Mouse (Mus musculus) embryonic stem cell, embryonic (primary cell): Measurements from ENCODE around the gene Hexa.

Experiments used
- CTCF ChIA-PET, 4 experiments: fragments of 300-600 bp in 2 of 4; fragments of 350-600 bp in 2 of 4; sonication (Branson Sonifier 250); formaldehyde crosslinking; loops; one replicate each; lab custom pipeline; 2022; ENCODE audit warnings: inconsistent platforms in 2 of 4; lab: Charles Lee
- POLR2A ChIA-PET, 4 experiments: fragments of 300-600 bp in 2 of 4; fragments of 350-600 bp in 2 of 4; sonication (Branson Sonifier 250); formaldehyde crosslinking; loops; one replicate each; lab custom pipeline; 2022; ENCODE audit warnings: antibody characterized with exemption in 4 of 4, inconsistent platforms in 1 of 4; lab: Charles Lee

The Hexa gene

DNA sequence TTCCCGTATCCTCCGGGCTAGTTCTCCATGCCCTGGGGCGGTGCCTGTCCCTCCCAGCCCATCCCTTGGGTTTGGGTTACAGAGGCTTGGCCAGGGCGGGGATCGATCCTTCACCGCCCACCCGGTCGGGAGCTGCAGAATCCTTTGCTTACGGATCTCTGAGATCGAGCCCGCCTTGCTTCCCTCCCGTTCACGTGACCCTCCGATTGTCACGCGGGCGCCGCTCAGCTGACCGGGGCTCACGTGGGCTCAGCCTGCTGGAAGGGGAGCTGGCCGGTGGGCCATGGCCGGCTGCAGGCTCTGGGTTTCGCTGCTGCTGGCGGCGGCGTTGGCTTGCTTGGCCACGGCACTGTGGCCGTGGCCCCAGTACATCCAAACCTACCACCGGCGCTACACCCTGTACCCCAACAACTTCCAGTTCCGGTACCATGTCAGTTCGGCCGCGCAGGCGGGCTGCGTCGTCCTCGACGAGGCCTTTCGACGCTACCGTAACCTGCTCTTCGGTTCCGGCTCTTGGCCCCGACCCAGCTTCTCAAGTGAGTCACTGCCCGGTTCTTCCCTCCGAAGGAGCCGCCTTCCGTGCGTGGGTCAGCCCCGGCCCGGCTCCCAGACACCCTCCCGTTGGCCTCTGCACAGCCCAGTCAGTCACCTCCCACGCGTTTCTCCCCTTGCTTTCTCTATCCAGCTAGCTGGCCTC is at the start of gene Hexa, which contains the start of gene Tmem202:
Hexa (plus strand) TSS at position 100 of the 697 bp plus-strand sequence.
Tmem202 (minus strand) TSS at position 407 of the 697 bp plus-strand sequence.
- ChIA-PET CTCF (interaction anchor here in 3 of 4 experiments (0.6 to 1.8 kb wide), 5 partner anchors 10 to 191 kb away, joined by 3 to 5 read pairs (median 3); no protein-coding TSS in a partner anchor), POLR2A (interaction anchor here (0.5 to 6.1 kb wide), 58 partner anchors 8 to 956 kb away, joined by 3 to 66 read pairs (median 5); partner anchors contain the start of genes Adpgk (in 3 of the 4), Pkm (in 3 of the 4), Celf6 (in 2 of the 4) and Arih1 (in 1 of the 4))

GRCm38 (mm10) chr9:59508146-59508545 is 31.2 kb upstream of the Hexa start:
- POLR2A ChIA-PET: interaction anchor here in 2 of 4 experiments (0.8 to 1.3 kb wide), 4 partner anchors 9 to 148 kb away, joined by 3 read pairs; partner anchors contain the start of gene Pkm (in 1 of the 2)
- CTCF ChIA-PET: interaction anchor here in 1 of 4 experiments (0.6 kb wide), 1 partner anchor 155 kb away, joined by 5 read pairs; the partner anchor contains the start of gene Bbs4

DNA sequence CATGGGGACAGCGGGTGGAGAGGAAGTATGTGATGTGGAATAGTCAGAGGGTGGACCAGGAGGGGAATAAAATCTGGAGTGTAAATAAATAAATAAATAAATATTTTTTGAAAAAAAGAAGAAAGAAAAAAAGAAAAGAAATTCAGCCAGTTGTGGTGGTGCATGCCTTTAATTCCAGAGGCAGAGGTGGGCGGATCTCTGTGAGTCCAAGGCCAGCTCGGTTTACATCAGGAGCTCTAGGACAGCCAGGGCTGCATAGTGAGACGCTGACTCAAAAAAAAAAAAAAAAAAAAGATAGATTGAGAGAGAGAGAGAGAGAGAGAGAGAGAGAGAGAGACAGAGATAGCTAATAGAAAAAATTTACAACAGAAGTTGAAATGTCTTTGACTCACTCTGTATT is 27.0 kb upstream of the Hexa start:
- CTCF ChIA-PET: interaction anchor here in 1 of 4 experiments (0.6 kb wide), 1 partner anchor 1974 kb away, joined by 4 read pairs; no protein-coding TSS in a partner anchor

GRCm38 (mm10) chr9:59515069-59515468 is 24.3 kb upstream of the Hexa start:
- POLR2A ChIA-PET: interaction anchor here in 2 of 4 experiments (0.6 to 1.7 kb wide), 2 partner anchors 16 to 32 kb away, joined by 6 to 11 read pairs; no protein-coding TSS in a partner anchor
- CTCF ChIA-PET: interaction anchor here in 1 of 4 experiments (0.6 kb wide), 1 partner anchor 52 kb away, joined by 3 read pairs; no protein-coding TSS in a partner anchor

More for the DNA sequence above, 27.0 kb upstream of the Hexa start:
- POLR2A ChIA-PET: interaction anchor here in 3 of 4 experiments (0.6 to 1.3 kb wide), 5 partner anchors 19 to 667 kb away, joined by 3 to 5 read pairs (median 4); partner anchors contain the start of genes Hexa (in 1 of the 3) and Tmem202 (in 1 of the 3)

GRCm38 (mm10) chr9:59517127-59517526 is 22.2 kb upstream of the Hexa start:
- CTCF ChIA-PET: interaction anchor here in 2 of 4 experiments (0.6 to 1.3 kb wide), 6 partner anchors 14 to 1201 kb away, joined by 3 to 6 read pairs (median 3); no protein-coding TSS in a partner anchor

DNA sequence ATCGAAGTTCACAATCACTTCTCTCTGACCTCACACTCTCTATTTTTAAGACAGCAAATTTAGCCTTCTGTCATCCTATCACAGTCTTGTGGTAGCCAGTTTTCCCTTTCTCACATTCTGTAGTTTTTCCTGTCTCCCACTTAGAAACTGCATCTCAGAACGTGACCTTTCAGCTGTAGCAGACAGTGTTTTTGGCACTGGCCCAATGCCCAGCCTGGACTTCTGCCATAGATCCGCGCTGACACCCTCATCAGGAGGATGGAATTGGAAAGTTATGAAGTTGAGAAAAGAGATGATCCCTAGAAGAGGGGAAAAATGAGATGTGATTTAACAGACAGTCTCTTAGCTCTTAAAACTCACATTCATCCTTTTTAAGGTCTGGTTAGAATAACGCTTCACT is 20.4 kb upstream of the Hexa start:
- ChIA-PET CTCF (interaction anchor here in 1 of 4 experiments (1.1 kb wide), 1 partner anchor 11 kb away, joined by 3 read pairs; no protein-coding TSS in a partner anchor), POLR2A (interaction anchor here in 1 of 4 experiments (1.4 kb wide), 1 partner anchor 47 kb away, joined by 3 read pairs; no protein-coding TSS in a partner anchor)

More at GRCm38 (mm10) chr9:59517127-59517526, 22.2 kb upstream of the Hexa start:
- POLR2A ChIA-PET: interaction anchor here (0.7 to 2.5 kb wide), 16 partner anchors 9 to 1244 kb away, joined by 3 to 15 read pairs (median 4); partner anchors contain the start of genes Arih1 (in 1 of the 4), Hexa (in 1 of the 4), Pkm (in 1 of the 4) and Tmem202 (in 1 of the 4)

GRCm38 (mm10) chr9:59519396-59519795 is 19.9 kb upstream of the Hexa start:
- CTCF ChIA-PET: interaction anchor here in 3 of 4 experiments (0.5 to 1.7 kb wide), 3 partner anchors 11 to 157 kb away, joined by 3 to 5 read pairs (median 3); no protein-coding TSS in a partner anchor
- POLR2A ChIA-PET: interaction anchor here in 2 of 4 experiments (0.8 to 1.4 kb wide), 3 partner anchors 12 to 46 kb away, joined by 3 to 4 read pairs (median 3); partner anchors contain the start of genes Hexa (in 1 of the 2) and Tmem202 (in 1 of the 2)

GRCm38 (mm10) chr9:59522906-59523305 is 16.4 kb upstream of the Hexa start:
- ChIA-PET CTCF (no interaction called here), POLR2A (interaction anchor here in 2 of 4 experiments (1.1 to 1.5 kb wide), 4 partner anchors 8 to 133 kb away, joined by 3 to 5 read pairs (median 4); partner anchors contain the start of gene Pkm (in 1 of the 2))

GRCm38 (mm10) chr9:59526727-59527126 is 12.6 kb upstream of the Hexa start:
- ChIA-PET POLR2A (interaction anchor here in 3 of 4 experiments (0.6 to 1.8 kb wide), 6 partner anchors 10 to 138 kb away, joined by 3 to 5 read pairs (median 3); partner anchors contain the start of genes Hexa (in 1 of the 3) and Tmem202 (in 1 of the 3)), CTCF (interaction anchor here in 2 of 4 experiments (0.7 to 1.2 kb wide), 2 partner anchors 9 to 17 kb away, joined by 3 to 4 read pairs; no protein-coding TSS in a partner anchor)

DNA sequence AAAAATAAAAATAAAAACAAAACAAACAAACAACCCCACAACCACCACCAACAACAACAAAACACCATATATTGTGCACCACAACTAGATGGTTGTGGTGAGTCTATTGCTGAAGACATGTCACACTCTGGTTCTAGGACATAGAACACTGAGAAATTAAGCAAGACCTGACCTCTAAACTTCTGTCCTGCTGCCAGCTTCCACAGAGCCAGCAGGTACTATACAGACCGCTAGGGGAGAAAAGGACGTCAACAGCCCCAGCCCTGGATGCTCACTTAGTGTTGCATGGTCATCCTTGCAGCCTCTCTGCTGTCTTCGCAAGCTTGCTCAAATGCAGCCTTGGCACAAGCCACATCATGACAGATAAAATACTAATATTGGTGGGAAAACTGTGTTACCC is 11.8 kb upstream of the Hexa start:
- ChIA-PET POLR2A (interaction anchor here in 2 of 4 experiments (0.6 to 1.8 kb wide), 5 partner anchors 11 to 130 kb away, joined by 3 to 5 read pairs (median 3); partner anchors contain the start of genes Hexa (in 1 of the 2) and Tmem202 (in 1 of the 2)), CTCF (interaction anchor here in 2 of 4 experiments (0.6 to 1.2 kb wide), 3 partner anchors 8 to 297 kb away, joined by 3 to 4 read pairs (median 3); no protein-coding TSS in a partner anchor)

GRCm38 (mm10) chr9:59528274-59528673 is 11.1 kb upstream of the Hexa start:
- ChIA-PET CTCF (no interaction called here), POLR2A (interaction anchor here in 3 of 4 experiments (0.6 to 3.5 kb wide), 7 partner anchors 11 to 129 kb away, joined by 3 to 15 read pairs (median 3); partner anchors contain the start of genes Hexa (in 1 of the 3), Pkm (in 1 of the 3) and Tmem202 (in 1 of the 3))

DNA sequence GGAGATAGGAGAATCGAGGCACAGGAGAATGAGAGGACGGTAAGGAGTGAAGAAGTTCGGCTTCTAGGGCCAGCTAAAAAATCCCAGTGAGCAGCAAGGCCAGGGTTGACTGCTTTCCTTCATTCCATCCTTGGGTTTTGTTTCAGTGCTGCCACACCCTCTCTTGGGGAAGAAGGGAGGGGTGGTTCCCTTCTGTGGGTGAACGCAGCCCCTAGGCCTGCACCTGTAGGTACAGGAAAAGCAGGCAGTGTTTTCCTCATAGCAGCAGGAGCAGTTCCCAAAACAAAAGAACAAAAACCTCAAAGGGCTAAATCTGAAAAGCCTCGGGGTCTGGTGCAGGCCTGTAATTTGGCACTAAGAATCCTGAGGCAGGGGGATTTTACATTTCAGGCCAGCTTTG is 7.7 kb upstream of the Hexa start:
- ChIA-PET CTCF (interaction anchor here in 2 of 4 experiments (0.6 to 1.4 kb wide), 7 partner anchors 14 to 1220 kb away, joined by 3 to 6 read pairs (median 4); no protein-coding TSS in a partner anchor), POLR2A (interaction anchor here in 3 of 4 experiments (0.6 to 4.6 kb wide), 24 partner anchors 8 to 493 kb away, joined by 3 to 38 read pairs (median 4); partner anchors contain the start of genes Hexa (in 3 of the 3), Tmem202 (in 3 of the 3), Adpgk (in 1 of the 3) and Arih1 (in 1 of the 3))

DNA sequence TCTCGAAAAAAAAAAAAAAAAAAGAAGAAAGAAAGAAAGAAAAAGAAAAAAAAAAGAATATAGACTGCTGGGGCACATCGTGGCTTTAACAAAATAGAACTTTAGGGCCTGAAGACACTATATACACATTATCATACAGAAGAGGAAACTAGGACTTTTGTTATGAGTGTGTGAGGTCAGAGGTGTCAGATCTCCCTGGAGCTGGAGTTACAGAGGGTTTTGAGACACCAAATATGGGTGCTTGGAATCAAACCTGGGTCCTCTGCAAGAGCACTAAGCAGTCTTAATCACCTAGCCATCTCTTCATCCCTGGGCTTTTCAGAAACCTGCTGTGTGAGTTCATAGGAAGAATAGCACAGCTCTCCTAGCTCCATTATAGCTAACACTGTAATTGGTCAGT is 5.9 kb upstream of the Hexa start:
- POLR2A ChIA-PET: interaction anchor here in 3 of 4 experiments (0.9 to 4.6 kb wide), 8 partner anchors 7 to 123 kb away, joined by 3 to 38 read pairs (median 4); partner anchors contain the start of genes Pkm (in 2 of the 3), Hexa (in 1 of the 3) and Tmem202 (in 1 of the 3)
- CTCF ChIA-PET: interaction anchor here in 2 of 4 experiments (0.6 to 0.7 kb wide), 2 partner anchors 696 to 1809 kb away, joined by 4 to 5 read pairs; no protein-coding TSS in a partner anchor

GRCm38 (mm10) chr9:59533889-59534288 is 5.5 kb upstream of the Hexa start:
- ChIA-PET CTCF (interaction anchor here in 1 of 4 experiments (0.7 kb wide), 1 partner anchor 1808 kb away, joined by 4 read pairs; no protein-coding TSS in a partner anchor), POLR2A (interaction anchor here in 1 of 4 experiments (1.1 to 1.8 kb wide), 4 partner anchors 10 to 15 kb away, joined by 3 to 10 read pairs (median 4); no protein-coding TSS in a partner anchor)

DNA sequence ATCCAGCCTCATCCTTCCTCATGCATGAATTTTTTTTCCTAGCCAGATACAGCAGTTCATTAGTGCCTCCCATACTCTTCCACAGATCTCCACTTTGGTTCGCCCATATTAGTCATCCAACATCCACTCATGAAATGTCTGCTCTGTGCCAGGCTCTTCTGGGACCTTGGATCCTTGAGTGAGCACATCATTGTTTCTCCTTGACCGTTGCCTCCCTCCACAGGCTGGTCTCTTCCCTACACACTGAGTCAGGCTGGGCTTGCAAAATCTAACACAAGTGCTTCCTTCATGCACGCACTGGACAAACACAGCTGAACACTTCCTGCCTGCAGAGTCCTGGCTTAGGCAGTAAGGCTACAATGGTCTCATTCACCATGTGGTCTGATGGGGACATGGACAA is 1.7 kb upstream of the Hexa start:
- ChIA-PET CTCF (interaction anchor here in 1 of 4 experiments (0.7 kb wide), 1 partner anchor 13 kb away, joined by 3 read pairs; no protein-coding TSS in a partner anchor), POLR2A (interaction anchor here in 2 of 4 experiments (4.0 to 5.2 kb wide), 2 partner anchors 11 to 12 kb away, joined by 45 to 66 read pairs; no protein-coding TSS in a partner anchor)

DNA sequence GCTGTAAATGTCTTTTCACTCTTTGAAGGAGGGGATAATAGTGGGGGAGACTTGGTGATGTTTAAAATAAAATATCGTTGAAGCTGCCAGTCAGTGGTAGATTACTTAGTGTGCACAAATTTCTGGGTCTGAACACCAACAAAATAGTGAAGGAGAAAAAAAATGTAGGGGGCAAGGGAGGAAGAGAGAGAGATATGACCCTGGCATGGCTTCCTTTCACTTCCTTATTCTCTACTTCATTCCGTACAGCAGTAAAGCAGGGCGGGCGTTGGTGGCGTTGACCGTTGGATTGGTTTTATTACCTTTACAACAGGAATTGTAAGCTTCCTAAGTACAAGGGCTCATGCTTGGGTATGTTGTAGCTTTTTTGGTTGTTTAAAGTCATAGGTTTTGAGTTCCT is 2.3 kb downstream of the Hexa start:
- ChIA-PET CTCF (no interaction called here), POLR2A (interaction anchor here in 2 of 4 experiments (0.7 to 6.1 kb wide), 14 partner anchors 7 to 226 kb away, joined by 3 to 66 read pairs (median 5); partner anchors contain the start of genes Pkm (in 2 of the 2) and Celf6 (in 1 of the 2))
